Mouse (Mus musculus) c-Kit-positive CD71-negative TER-119-negative erythroid progenitor cells, embryonic 14.5 days (primary cell): ENCODE data around the gene Rit1.
"Not testable (repeated sequence)": the region's sequence is repeated elsewhere in the genome, so short reads cannot be mapped to it uniquely, and the experiment has no call there.

ENCODE experiments used
- DNase-seq: peaks from one replicate; pipeline ENCODE4 v3.0.0-alpha.2; 2013; ENCODE audit warnings: low read depth

Rit1 gene

GRCm38 (mm10) chr3:88738641-88739040, 22.0 kb downstream of the Rit1 start:
- peak; percentile 60 for DNase-seq

DNA sequence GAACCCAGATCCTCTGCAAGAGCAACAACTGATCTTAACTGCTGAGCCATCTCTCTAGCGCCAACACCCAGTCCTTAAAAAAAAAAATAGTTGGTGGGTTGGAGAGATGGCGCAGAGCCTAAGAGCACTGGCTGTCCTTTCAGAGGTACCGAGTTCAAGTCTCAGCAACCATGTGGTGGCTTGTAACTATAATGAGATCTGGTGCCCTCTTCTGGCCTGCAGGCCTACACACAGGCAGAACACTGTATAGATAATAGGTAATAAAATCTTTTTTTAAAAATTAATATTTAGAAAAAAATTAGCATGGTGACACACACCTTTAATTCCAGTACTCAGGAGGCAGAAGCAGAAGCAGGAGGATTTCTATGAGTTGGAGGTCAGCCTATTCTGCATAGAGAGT, 23.5 kb downstream of the Rit1 start:
- no peak for DNase-seq

DNA sequence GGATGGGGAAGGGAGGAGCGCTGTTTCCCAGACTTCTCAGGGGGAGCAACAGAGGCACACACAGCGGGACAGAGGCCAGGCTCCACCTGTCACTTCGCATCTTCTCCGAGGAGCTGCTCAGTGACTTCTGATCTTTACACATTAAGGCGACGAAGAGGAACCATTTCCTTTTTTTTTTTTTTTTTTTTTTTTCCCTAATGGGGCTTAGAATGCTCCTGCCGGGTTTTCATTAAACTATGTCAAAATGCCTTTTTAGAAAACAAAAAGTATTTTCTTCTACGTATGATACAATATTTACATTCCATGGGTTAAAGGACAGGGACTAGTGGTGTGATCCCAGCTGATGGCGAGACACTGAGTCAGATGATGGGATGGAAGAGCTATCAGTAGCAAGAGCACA, 28.9 kb downstream of the Rit1 start:
- no peak for DNase-seq

- no peak for DNase-seq
Measured at GRCm38 (mm10) chr3:88746139-88746870, 29.7 kb downstream of the Rit1 start.

DNA sequence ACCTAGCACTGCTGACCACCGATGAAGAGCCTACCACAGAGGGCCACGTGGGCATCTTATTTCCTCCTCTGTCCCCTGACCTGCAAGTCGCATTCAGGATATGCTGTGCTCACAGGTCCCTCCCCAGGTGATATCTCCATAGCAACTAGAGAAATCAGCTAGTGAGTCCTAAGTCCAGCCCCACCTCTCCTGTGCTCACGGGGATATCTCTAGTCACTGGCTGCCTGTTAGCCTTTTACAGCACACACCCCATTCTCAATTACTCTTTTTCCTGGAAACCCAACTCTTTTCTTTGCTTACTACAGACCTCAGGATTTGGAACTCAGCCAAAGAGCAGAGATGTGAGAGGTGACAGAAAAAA, 30.2 kb downstream of the Rit1 start:
- no peak for DNase-seq

DNA sequence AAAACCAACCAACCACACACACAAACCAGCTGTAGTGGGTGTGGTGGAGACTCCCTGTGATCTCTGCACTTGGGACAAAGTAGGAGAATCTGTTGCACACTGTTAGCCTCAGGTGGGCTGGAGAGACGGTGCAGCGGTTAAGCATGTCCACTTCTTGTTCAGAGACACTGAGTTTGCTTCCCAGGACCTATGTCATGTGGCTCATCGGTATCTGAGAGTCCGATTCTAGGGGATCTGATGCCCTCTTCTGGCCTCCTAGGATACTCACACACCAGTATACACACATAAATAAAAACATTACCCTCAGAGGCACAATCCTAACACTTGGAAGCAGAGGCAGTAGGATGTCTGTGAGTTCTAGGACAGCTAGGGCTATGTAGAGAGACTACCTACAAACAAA, 37.6 kb downstream of the Rit1 start:
- DNase-seq, result no peak

GRCm38 (mm10) chr3:88755541-88755940, 38.9 kb downstream of the Rit1 start:
- DNase-seq, result no peak

- no peak for DNase-seq
Measured at GRCm38 (mm10) chr3:88756276-88756675, 39.6 kb downstream of the Rit1 start.

DNA sequence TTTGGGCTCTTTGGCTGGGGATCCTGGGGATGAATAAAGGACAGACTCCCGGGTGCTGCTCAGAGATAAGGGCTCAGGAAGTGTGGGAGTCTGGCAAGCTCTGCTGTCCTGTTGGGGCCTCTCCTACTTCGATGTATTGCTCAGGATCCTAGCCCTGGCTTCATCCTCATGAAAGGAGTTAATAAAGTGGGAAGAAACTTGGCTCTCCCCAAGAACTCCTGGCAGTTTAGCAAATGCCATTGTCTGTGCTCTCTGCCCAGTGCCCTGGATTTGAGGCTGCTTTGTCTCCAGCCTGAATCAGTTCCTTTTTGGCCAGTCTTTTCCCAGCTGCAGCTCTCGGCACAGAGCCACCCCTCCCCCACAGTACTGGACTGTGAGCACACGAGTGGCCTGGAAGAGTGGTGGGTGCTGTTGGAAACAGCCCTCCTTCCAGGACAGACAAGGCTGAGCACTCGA, 41.4 kb downstream of the Rit1 start:
- no peak for DNase-seq

DNA sequence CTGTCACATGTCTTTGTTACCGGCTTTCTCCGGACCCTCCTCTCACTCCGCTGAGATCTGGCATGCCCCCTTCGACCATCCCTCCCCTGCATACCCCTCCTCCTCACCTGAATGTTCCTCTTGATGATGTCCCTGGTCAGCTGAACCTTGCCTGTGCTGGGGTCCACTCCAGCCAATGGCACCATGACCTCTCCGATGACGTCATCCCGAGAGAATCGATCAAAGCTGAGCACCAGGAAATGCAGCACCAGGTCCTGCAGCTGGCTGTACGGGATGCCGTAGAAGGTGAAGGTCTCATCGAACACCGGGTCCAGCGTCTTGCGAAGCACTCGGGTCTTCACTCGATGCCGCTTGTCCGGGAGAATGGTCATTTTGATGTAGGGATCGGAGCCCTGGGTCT, 45.0 kb downstream of the Rit1 start:
- no peak for DNase-seq

DNA sequence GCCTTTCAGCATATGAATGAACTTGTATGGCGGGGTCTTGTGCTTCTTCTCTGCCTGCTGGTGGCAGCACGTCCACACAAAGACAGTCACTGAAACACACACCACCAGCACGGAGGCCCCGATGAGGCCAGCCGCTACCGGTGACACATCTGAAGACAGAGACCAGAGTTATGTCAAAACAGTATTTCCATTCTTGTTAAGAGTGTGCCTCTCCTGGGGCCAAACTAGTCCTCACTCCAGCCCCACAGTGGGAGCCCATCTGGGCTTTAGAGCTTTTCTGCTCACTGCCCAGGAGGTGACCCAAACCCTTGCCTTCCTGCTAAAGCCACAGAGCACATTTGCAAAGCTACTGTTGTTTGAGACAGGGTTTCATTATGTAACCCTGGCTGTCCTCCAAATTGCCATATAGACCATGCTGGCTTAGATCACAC, 45.8 kb downstream of the Rit1 start:
- DNase-seq, result no peak

DNA sequence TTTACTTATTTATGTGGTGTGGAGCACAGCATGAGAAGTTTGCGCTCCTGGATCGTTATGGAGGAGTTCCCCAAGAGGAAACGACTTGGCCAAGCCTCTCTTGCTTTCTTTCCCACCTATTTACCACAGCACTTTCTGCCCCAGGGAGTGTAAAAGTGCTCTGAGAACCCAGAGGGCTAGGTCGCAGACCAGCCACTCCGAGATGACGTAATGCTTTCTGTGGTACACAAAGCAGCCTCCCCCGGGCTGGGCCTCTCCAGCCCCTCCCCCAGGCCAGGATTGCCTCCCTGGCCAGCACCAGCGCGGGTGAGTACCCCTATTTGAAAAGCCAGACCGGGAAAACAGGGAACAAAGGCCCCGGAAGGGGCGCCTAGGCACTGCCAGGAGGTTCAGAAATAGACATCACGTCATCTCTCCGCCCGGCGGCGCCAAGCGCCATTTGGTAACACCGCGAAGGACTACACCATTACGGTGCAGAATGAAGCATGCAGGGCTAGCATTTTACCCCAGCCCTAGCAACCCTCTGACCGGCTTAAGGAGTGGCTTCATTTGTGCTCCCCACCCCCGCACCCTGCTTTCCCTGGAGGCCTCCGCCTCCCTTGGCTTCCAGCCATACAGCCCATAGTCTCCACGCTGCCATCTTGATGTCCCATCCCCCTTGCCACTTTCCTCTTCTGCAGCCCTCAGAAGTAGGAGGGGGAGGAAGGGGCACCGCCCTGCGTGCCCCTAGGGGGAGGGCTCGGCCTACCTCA, 54.7 kb downstream of the Rit1 start:
- not testable (repeated sequence) for DNase-seq

- DNase-seq, result not testable (repeated sequence)
Measured at GRCm38 (mm10) chr3:88771941-88772280, 55.3 kb downstream of the Rit1 start.

GRCm38 (mm10) chr3:88772399-88772798, 55.8 kb downstream of the Rit1 start:
- DNase-seq, result peak; percentile 43

GRCm38 (mm10) chr3:88773163-88773562, 56.5 kb downstream of the Rit1 start:
- not testable (repeated sequence) for DNase-seq

DNA sequence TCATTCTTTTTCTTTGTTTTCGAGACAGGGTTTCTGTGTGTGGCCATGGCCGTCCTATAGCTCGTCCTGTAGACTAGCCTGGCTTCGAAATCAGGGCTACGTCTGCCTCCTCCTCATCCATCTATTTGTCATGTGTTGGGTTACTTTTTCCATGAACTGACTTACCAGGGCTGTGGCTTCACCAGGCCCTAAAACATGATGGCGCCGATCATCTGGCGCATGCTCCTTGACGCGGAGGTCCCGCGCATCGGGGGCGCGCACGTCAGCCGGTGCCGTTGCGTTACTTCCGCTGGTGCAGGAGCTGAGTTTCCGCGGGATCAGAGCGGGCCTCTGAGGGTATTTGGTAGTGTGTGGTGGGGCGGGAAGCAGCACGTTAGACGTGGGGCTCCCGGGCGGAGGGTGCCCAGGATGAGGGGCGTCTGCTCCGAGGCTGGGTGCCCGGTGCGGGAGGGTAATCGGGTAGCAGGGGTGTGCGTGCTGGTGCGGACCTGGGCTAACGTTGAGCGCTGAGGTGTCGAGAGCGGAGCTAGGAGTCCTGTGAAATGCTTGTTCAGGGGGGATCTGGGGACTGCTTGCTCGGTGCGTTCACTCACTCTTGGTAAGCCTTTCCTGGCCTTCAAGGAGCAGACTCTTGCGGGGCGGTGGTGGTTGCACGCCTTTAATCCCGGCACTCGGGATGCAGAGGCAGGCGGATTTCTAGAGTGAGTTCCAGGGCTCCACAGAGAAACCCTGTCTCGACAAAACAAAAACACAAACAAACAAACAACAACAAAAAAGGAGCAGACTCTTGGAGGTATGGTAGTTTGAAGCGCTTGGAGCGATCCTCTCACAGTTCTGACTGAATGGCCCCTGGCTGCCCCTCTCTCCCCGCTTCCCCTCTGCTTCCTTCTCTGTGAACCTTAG, 58.6 kb downstream of the Rit1 start, which contains the start of gene Syt11:
Syt11 (minus strand) TSS at position 226 of the 903 bp plus-strand sequence.
- DNase-seq, result not testable (repeated sequence)
